In genomic region chr5:146914088-146914766, GRCm38 (mm10) we compare ENCODE assay signal across 8 mouse cellular contexts. TPM values are rescaled to one million over a fixed set of nuclear protein-coding genes. Genes with fewer than 3 reads are reported as not detected.
DNase-seq lines count a peak whose midpoint lies in the region.

No protein-coding gene starts in this region.

- DNase-seq in CD4-positive helper T cell, adult 2 months (ENCODE audit: low read depth, low spot score), result peak; percentile 43
- DNase-seq in MN1 (ENCODE audit: low spot score), result peak; percentile 60
- peak; percentile 83 for DNase-seq in embryo, embryonic 10 days (ENCODE audit: low spot score)
- peak; percentile 69 to 77 for DNase-seq in heart, postnatal 14 days
- DNase-seq in kidney, postnatal 4 days, result peak; percentile 86 to 87
- DNase-seq in lung, postnatal 10 days, result peak; percentile 70
- DNase-seq in retina, postnatal 7 days (ENCODE audit: low read depth, low spot score), result peak; percentile 42
- peak; percentile 34 to 40 for DNase-seq in urinary bladder, postnatal 36 days (ENCODE audit: low spot score in 2 of 2)

- intact Hi-C loops in heart, postnatal 14 days (cut with DNase I), result loop anchor here (2.0 kb wide), 1 partner anchor 405 kb away; no protein-coding TSS in a partner anchor

RNA-seq across cellular contexts. Expression of gene Gtf3a, which starts 34.2 kb away (rescaled TPM):
- 10 to 100 TPM; 20.4 to 21.5 TPM for total RNA-seq in heart, postnatal 14 days (2021)

RNA-seq across cellular contexts. Expression of gene Mtif3, which starts 49.4 kb away (rescaled TPM):
- 10 to 100 TPM; 20.8 to 22.0 TPM for total RNA-seq in heart, postnatal 14 days (2021)

Comparison
In these comparisons a context has a peak if more than half of its experiments do, and no peak if none do; other contexts are left out.
1. Peak in every context shown above with its lines: DNase-seq.